Comparison of ENCODE assay signal across 8 mouse cellular contexts in genomic region chr19:15801811-15802486, GRCm38 (mm10).
DNase-seq lines count a peak whose midpoint lies in the region; ATAC-seq lines count a peak whose summit lies in the region.

No protein-coding gene starts in this region.

- peak; percentile 97 for ATAC-seq in common myeloid progenitor, adult 5-6 weeks (replicated peaks; ENCODE audit: low read depth, poor library complexity, severe bottlenecking)

- H3K36me3 ChIP-seq in megakaryocyte, embryonic 14.5 days (replicated peaks; ENCODE audit: low read length): no peaks in the 10 kb centered on the region

- H3K4me3 ChIP-seq in megakaryocyte, embryonic 14.5 days (replicated peaks): peak overlapping the region; percentile 89

- H3K9me3 ChIP-seq in megakaryocyte, embryonic 14.5 days: peaks cover 14% of the 10 kb centered on the region

- peaks cover 19% of the 10 kb centered on the region for H3K4me1 ChIP-seq in megakaryocyte, embryonic 14.5 days

- peaks cover 14% of the 10 kb centered on the region for H3K27me3 ChIP-seq in megakaryocyte, embryonic 14.5 days (replicated peaks)

- DNase-seq in T-cell, adult 2 months (ENCODE audit: low spot score): peak; percentile 4
- DNase-seq in gastrocnemius, postnatal 10 days: peak; percentile 62
- peak; percentile 53 for DNase-seq in induced T-regulatory cell, adult 2 months (ENCODE audit: low read depth)
- DNase-seq in left cerebral cortex, adult 9 months (ENCODE audit: low spot score in 2 of 2): peak; percentile 77 to 91
- peak; percentile 92 for DNase-seq in right cerebral cortex, postnatal 10 days (ENCODE audit: low spot score in 2 of 2)
- peak; percentile 52 to 55 for DNase-seq in urinary bladder, postnatal 36 days (ENCODE audit: low spot score in 2 of 2)

Comparison
In these comparisons a context has a peak if more than half of its experiments do, and no peak if none do; other contexts are left out.
1. Peak in every context shown above with its lines: DNase-seq, ATAC-seq and H3K4me3 ChIP-seq.
2. DNase-seq: peak in every context shown above with its lines; median percentile 92 in right cerebral cortex, postnatal 10 days; 84 in left cerebral cortex, adult 9 months; 62 in gastrocnemius, postnatal 10 days; 54 in urinary bladder, postnatal 36 days; 53 in induced T-regulatory cell, adult 2 months; 4 in T-cell, adult 2 months.